Mouse (Mus musculus) stomach, postnatal 0 days (tissue): ENCODE data around the gene Cysltr1.

Experiments
- CTCF ChIP-seq: IDR thresholded peaks from 2 replicates; pipeline ENCODE4 v1.5.1; 2016; ENCODE audit warnings: antibody characterized with exemption, low read depth, mild to moderate bottlenecking, moderate library complexity
- EP300 ChIP-seq: optimal IDR thresholded peaks from 2 replicates; pipeline ENCODE3; 2016; ENCODE audit warnings: antibody characterized with exemption

GRCm38 (mm10) chrX:106622512-106622911, 19.0 kb upstream of the Cysltr1 start:
- TF ChIP-seq CTCF (no peak), EP300 (no peak)
